Mouse (Mus musculus): ENCODE data around the gene A230050P20Rik. TPM values are rescaled to one million over a fixed set of nuclear protein-coding genes. Genes with fewer than 3 reads are reported as not detected.

Gene A230050P20Rik
- total RNA-seq (2014; fragmentation: Nextera tagmentation) (not detected in 2 replicates), total RNA-seq (2017) (0.05 TPM in 1 of 2 replicates, not detected in the other), polyA plus RNA-seq (2012) (0.04 and 0.05 TPM in 2 replicates)

GRCm38 (mm10) chr9:20868448-20869001, at the start of gene A230050P20Rik:
Gene A230050P20Rik (plus strand): TSS chr9:20868642.
- Histone ChIP-seq H3K27me3 (ENCODE audit: insufficient read depth, low read length) (peaks cover 20% of the 10 kb centered on the region), H3K4me1 (ENCODE audit: insufficient read depth, low read depth, low read length) (no peaks in the 10 kb centered on the region), H3K36me3 (replicated peaks) (no peaks in the 10 kb centered on the region), H3K4me3 (ENCODE audit: low read depth, low read length) (no peak within 1 kb of the TSS), H3K9me3 (replicated peaks) (no peaks in the 10 kb centered on the region)
- no peak for DNase-seq (ENCODE audit: low spot score)
- ATAC-seq (ENCODE audit: extremely low read depth, insufficient number of reproducible peaks, low FRiP score, poor library complexity, severe bottlenecking) = no peak
- no peak for TF ChIP-seq GATA1 (IDR thresholded peaks at IDR 0.05; ENCODE audit: borderline replicate concordance, low read length)
- TF ChIP-seq TAL1 (conservative IDR thresholded peaks at IDR 0.05; ENCODE audit: low read depth, low read length) = no peak

- Histone ChIP-seq H3K27me3 (ENCODE audit: insufficient read depth, low read length) (peaks cover 2% of the 10 kb centered on the region), H3K4me3 (ENCODE audit: low read depth, low read length) (no peak overlapping the region), H3K36me3 (replicated peaks) (no peaks in the 10 kb centered on the region), H3K9me3 (replicated peaks) (no peaks in the 10 kb centered on the region), H3K4me1 (ENCODE audit: insufficient read depth, low read depth, low read length) (peaks cover 1% of the 10 kb centered on the region; the same call in 1 of the 2 replicates)
- TF ChIP-seq GATA1 (IDR thresholded peaks at IDR 0.05; ENCODE audit: borderline replicate concordance, low read length) (no peak), GATA2 (IDR thresholded peaks at IDR 0.05; ENCODE audit: borderline replicate concordance, low read depth, low read length) (no peak), POLR2AphosphoS5 (IDR thresholded peaks at IDR 0.05; ENCODE audit: insufficient replicate concordance, low read depth, low read length) (no peak), TAL1 (conservative IDR thresholded peaks at IDR 0.05; ENCODE audit: low read depth, low read length) (no peak), CTCF (IDR thresholded peaks at IDR 0.05; ENCODE audit: low read depth, low read length) (no peak)
- DNase-seq (ENCODE audit: low spot score) (no peak), ATAC-seq (ENCODE audit: extremely low read depth, insufficient number of reproducible peaks, low FRiP score, poor library complexity, severe bottlenecking) (no peak)
Observed at GRCm38 (mm10) chr9:20820001-20820400, 48.4 kb upstream of the A230050P20Rik start.

DNA sequence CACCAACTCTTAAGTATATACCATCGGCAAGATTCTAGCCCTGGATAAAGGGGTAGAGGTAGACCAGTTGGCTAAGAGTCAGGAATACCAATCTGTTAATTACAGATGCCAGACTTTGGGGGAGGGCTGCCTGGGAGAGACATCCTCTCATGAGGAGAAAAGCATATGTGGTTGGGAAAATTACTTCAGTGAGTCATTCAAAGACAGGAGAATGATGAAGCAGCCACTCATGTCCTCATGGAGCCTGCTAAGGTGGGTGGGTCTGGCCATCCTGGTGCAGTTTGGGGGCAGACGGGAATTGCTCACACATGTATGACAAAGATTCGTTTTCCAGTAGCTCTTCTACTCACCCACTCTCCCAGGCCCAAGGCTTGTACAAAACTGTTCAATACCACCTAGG, 45.6 kb upstream of the A230050P20Rik start:
- no peak for DNase-seq (ENCODE audit: low spot score)
- Histone ChIP-seq H3K4me1 (ENCODE audit: insufficient read depth, low read depth, low read length) (no peaks in the 10 kb centered on the region), H3K4me3 (ENCODE audit: low read depth, low read length) (no peak overlapping the region), H3K36me3 (replicated peaks) (no peaks in the 10 kb centered on the region), H3K27me3 (ENCODE audit: insufficient read depth, low read length) (peaks cover 8% of the 10 kb centered on the region), H3K9me3 (replicated peaks) (no peaks in the 10 kb centered on the region)
- TF ChIP-seq CTCF (IDR thresholded peaks at IDR 0.05; ENCODE audit: low read depth, low read length) (no peak), GATA2 (IDR thresholded peaks at IDR 0.05; ENCODE audit: borderline replicate concordance, low read depth, low read length) (no peak), POLR2AphosphoS5 (IDR thresholded peaks at IDR 0.05; ENCODE audit: insufficient replicate concordance, low read depth, low read length) (no peak), GATA1 (IDR thresholded peaks at IDR 0.05; ENCODE audit: borderline replicate concordance, low read length) (no peak), TAL1 (conservative IDR thresholded peaks at IDR 0.05; ENCODE audit: low read depth, low read length) (no peak)
- no peak for ATAC-seq (ENCODE audit: extremely low read depth, insufficient number of reproducible peaks, low FRiP score, poor library complexity, severe bottlenecking)

- peaks cover 20% of the 10 kb centered on the region for H3K27me3 ChIP-seq (ENCODE audit: insufficient read depth, low read length)
- peaks cover under 1% of the 10 kb centered on the region; the same call in 1 of the 2 replicates for H3K4me1 ChIP-seq (ENCODE audit: insufficient read depth, low read depth, low read length)
- ATAC-seq (ENCODE audit: extremely low read depth, insufficient number of reproducible peaks, low FRiP score, poor library complexity, severe bottlenecking) (no peak), DNase-seq (ENCODE audit: low spot score) (no peak)
- H3K36me3 ChIP-seq (replicated peaks) = no peaks in the 10 kb centered on the region
- TF ChIP-seq TAL1 (conservative IDR thresholded peaks at IDR 0.05; ENCODE audit: low read depth, low read length) (no peak), GATA1 (IDR thresholded peaks at IDR 0.05; ENCODE audit: borderline replicate concordance, low read length) (no peak), GATA2 (IDR thresholded peaks at IDR 0.05; ENCODE audit: borderline replicate concordance, low read depth, low read length) (no peak), POLR2AphosphoS5 (IDR thresholded peaks at IDR 0.05; ENCODE audit: insufficient replicate concordance, low read depth, low read length) (no peak), CTCF (IDR thresholded peaks at IDR 0.05; ENCODE audit: low read depth, low read length) (no peak)
- no peaks in the 10 kb centered on the region for H3K9me3 ChIP-seq (replicated peaks)
- no peak overlapping the region for H3K4me3 ChIP-seq (ENCODE audit: low read depth, low read length)
Observed at GRCm38 (mm10) chr9:20825781-20826180, 42.7 kb upstream of the A230050P20Rik start.

DNA sequence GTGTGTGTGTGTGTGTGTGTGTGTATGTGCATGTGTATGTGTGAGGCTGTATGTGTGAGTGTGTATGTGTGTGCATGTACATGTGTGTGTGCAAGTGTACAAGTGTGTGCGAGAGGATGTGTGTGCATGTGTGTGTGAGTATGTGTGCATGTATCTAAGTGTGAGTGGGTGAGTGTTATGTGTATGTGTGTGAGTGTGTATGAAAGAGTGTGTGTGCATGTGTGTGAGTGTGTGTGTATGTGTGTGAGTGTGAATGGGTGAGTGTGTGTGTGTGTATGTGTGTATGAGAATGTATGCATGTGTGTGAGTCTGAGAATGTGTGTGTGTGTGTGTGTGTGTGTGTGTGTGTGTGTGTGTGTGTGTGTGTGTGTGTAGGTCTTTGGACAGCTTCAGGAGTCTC, 40.3 kb upstream of the A230050P20Rik start:
- DNase-seq (ENCODE audit: low spot score) (no peak), ATAC-seq (ENCODE audit: extremely low read depth, insufficient number of reproducible peaks, low FRiP score, poor library complexity, severe bottlenecking) (no peak)
- Histone ChIP-seq H3K36me3 (replicated peaks) (no peaks in the 10 kb centered on the region), H3K27me3 (ENCODE audit: insufficient read depth, low read length) (peaks cover 25% of the 10 kb centered on the region), H3K4me1 (ENCODE audit: insufficient read depth, low read depth, low read length) (peaks cover 3% of the 10 kb centered on the region; the same call in 1 of the 2 replicates), H3K9me3 (replicated peaks) (no peaks in the 10 kb centered on the region), H3K4me3 (ENCODE audit: low read depth, low read length) (no peak overlapping the region)
- TF ChIP-seq TAL1 (conservative IDR thresholded peaks at IDR 0.05; ENCODE audit: low read depth, low read length) (no peak), CTCF (IDR thresholded peaks at IDR 0.05; ENCODE audit: low read depth, low read length) (no peak), GATA1 (IDR thresholded peaks at IDR 0.05; ENCODE audit: borderline replicate concordance, low read length) (no peak), POLR2AphosphoS5 (IDR thresholded peaks at IDR 0.05; ENCODE audit: insufficient replicate concordance, low read depth, low read length) (no peak), GATA2 (IDR thresholded peaks at IDR 0.05; ENCODE audit: borderline replicate concordance, low read depth, low read length) (no peak)

- H3K4me3 ChIP-seq (ENCODE audit: low read depth, low read length) = no peak overlapping the region; the same call in 1 of the 2 replicates
- no peak for TF ChIP-seq GATA2 (IDR thresholded peaks at IDR 0.05; ENCODE audit: borderline replicate concordance, low read depth, low read length)
- TF ChIP-seq POLR2AphosphoS5 (IDR thresholded peaks at IDR 0.05; ENCODE audit: insufficient replicate concordance, low read depth, low read length) = no peak
- no peak for TF ChIP-seq GATA1 (IDR thresholded peaks at IDR 0.05; ENCODE audit: borderline replicate concordance, low read length)
- TF ChIP-seq CTCF (IDR thresholded peaks at IDR 0.05; ENCODE audit: low read depth, low read length) = peak; percentile 69
- peak; percentile 34; the same call in 1 of the 2 replicates for ATAC-seq (ENCODE audit: extremely low read depth, insufficient number of reproducible peaks, low FRiP score, poor library complexity, severe bottlenecking)
- peaks cover 19% of the 10 kb centered on the region for H3K27me3 ChIP-seq (ENCODE audit: insufficient read depth, low read length)
- DNase-seq (ENCODE audit: low spot score) = peak; percentile 58
- H3K4me1 ChIP-seq (ENCODE audit: insufficient read depth, low read depth, low read length) = peaks cover 3% of the 10 kb centered on the region; the same call in 1 of the 2 replicates
- no peaks in the 10 kb centered on the region for H3K36me3 ChIP-seq (replicated peaks)
- no peaks in the 10 kb centered on the region for H3K9me3 ChIP-seq (replicated peaks)
Observed at GRCm38 (mm10) chr9:20830901-20831643, 37.4 kb upstream of the A230050P20Rik start.
